ENCODE assay signal across 8 mouse cellular contexts in genomic region chr7:142516221-142516978, GRCm38 (mm10). TPM values are rescaled to one million over a fixed set of nuclear protein-coding genes. Genes with fewer than 3 reads are reported as not detected.
DNase-seq lines count a peak whose midpoint lies in the region; ATAC-seq and TF ChIP-seq lines count a peak whose summit lies in the region.

No protein-coding gene starts in this region.

- peak; percentile 71 for ATAC-seq in kidney, embryonic 15.5 days (replicated peaks; ENCODE audit: low FRiP score)
- ATAC-seq in forebrain, embryonic 11.5 days (replicated peaks; ENCODE audit: low FRiP score), result no peak
- ATAC-seq in intestine, embryonic 15.5 days, result peak; percentile 85

- no peak for DNase-seq in kidney, postnatal 25 days
- no peak for DNase-seq in forebrain, embryonic 11.5 days (ENCODE audit: low spot score)
- DNase-seq in layer of hippocampus, adult 9-11 months, result no peak
- no peak for DNase-seq in cerebellum, postnatal 14 days
- no peak for DNase-seq in right cerebral cortex, postnatal 10 days (ENCODE audit: low spot score in 2 of 2)

- H3K4me2 ChIP-seq in kidney, embryonic 15.5 days, result peak overlapping the region; percentile 32
- H3K4me2 ChIP-seq in forebrain, embryonic 11.5 days (ENCODE audit: low read depth, low read length, severe bottlenecking), result no peak overlapping the region
- H3K4me2 ChIP-seq in intestine, embryonic 15.5 days (replicated peaks), result peak overlapping the region; percentile 27; the same call in 1 of the 2 replicates
- no peak overlapping the region for H3K4me2 ChIP-seq in myocyte (ENCODE audit: low read depth)

- TF ChIP-seq POLR2A in myocyte (IDR thresholded peaks at IDR 0.05; ENCODE audit: insufficient read length, low read depth), result peak; percentile 52

- H3K4me3 ChIP-seq in kidney, embryonic 15.5 days (replicated peaks), result no peak overlapping the region
- no peak overlapping the region for H3K4me3 ChIP-seq in forebrain, embryonic 11.5 days (ENCODE audit: low read depth, low read length)
- no peak overlapping the region for H3K4me3 ChIP-seq in intestine, embryonic 15.5 days (replicated peaks)
- H3K4me3 ChIP-seq in myocyte, result no peak overlapping the region

- no peaks in the 10 kb centered on the region for H3K27me3 ChIP-seq in kidney, embryonic 15.5 days
- no peaks in the 10 kb centered on the region for H3K27me3 ChIP-seq in forebrain, embryonic 11.5 days (ENCODE audit: control insufficient read depth, insufficient read depth, low read length)
- no peaks in the 10 kb centered on the region for H3K27me3 ChIP-seq in intestine, embryonic 15.5 days (replicated peaks)
- no peaks in the 10 kb centered on the region for H3K27me3 ChIP-seq in myocyte (ENCODE audit: control insufficient read depth, insufficient read depth, insufficient read length)

- peak overlapping the region; percentile 29; the same call in 1 of the 2 replicates for H3K9ac ChIP-seq in kidney, embryonic 15.5 days
- H3K9ac ChIP-seq in forebrain, embryonic 11.5 days (ENCODE audit: low read length), result peak overlapping the region; percentile 40; the same call in 1 of the 2 replicates
- H3K9ac ChIP-seq in intestine, embryonic 15.5 days, result peak overlapping the region; percentile 18; the same call in 1 of the 2 replicates

- H3K4me1 ChIP-seq in kidney, embryonic 15.5 days, result peaks cover 32% of the 10 kb centered on the region
- H3K4me1 ChIP-seq in forebrain, embryonic 11.5 days (replicated peaks; ENCODE audit: control insufficient read depth, insufficient read depth, low read length), result 0 out of 2 replicates have a peak, but pooled peaks cover 3% of the 10 kb centered on the region
- H3K4me1 ChIP-seq in intestine, embryonic 15.5 days (replicated peaks), result peaks cover 27% of the 10 kb centered on the region

- no peaks in the 10 kb centered on the region for H3K9me3 ChIP-seq in kidney, embryonic 15.5 days (replicated peaks)
- H3K9me3 ChIP-seq in forebrain, embryonic 11.5 days (ENCODE audit: control insufficient read depth, low read length), result no peaks in the 10 kb centered on the region
- no peaks in the 10 kb centered on the region for H3K9me3 ChIP-seq in intestine, embryonic 15.5 days

- 36% methylated on average over 21 of the region's 21 CpGs for WGBS in kidney, embryonic 15.5 days
- 56% methylated on average over 21 of the region's 21 CpGs for WGBS in forebrain, embryonic 11.5 days
- 34% methylated on average over 21 of the region's 21 CpGs for WGBS in intestine, embryonic 15.5 days

- H3ac ChIP-seq in myocyte (ENCODE audit: control insufficient read depth, insufficient read length), result no peak overlapping the region

- H3K36me3 ChIP-seq in kidney, embryonic 15.5 days, result no peaks in the 10 kb centered on the region
- no peaks in the 10 kb centered on the region for H3K36me3 ChIP-seq in forebrain, embryonic 11.5 days (ENCODE audit: control insufficient read depth, insufficient read depth, low read length)
- no peaks in the 10 kb centered on the region for H3K36me3 ChIP-seq in intestine, embryonic 15.5 days
- H3K36me3 ChIP-seq in myocyte (ENCODE audit: control insufficient read depth, insufficient read depth), result peaks cover 6% of the 10 kb centered on the region

- H3K27ac ChIP-seq in kidney, embryonic 15.5 days, result peak overlapping the region; percentile 83
- H3K27ac ChIP-seq in forebrain, embryonic 11.5 days (ENCODE audit: low read depth, low read length), result no peak overlapping the region
- H3K27ac ChIP-seq in intestine, embryonic 15.5 days, result peak overlapping the region; percentile 85

- H3K79me2 ChIP-seq in myocyte (ENCODE audit: control insufficient read depth, insufficient read depth), result no peaks in the 10 kb centered on the region

TF ChIP-seq in myocyte, 11 proteins besides CTCF, POLR2A, EP300 and RAD21:
- TF ChIP-seq E2F4 (IDR thresholded peaks at IDR 0.05; ENCODE audit: insufficient read depth), result no peak
- TF ChIP-seq POLR2AphosphoS2 (IDR thresholded peaks at IDR 0.05; ENCODE audit: insufficient read length, low read depth), result peak; percentile 92
- no peak for TF ChIP-seq TCF3 (IDR thresholded peaks at IDR 0.05; ENCODE audit: insufficient read length, low read depth)
- no peak for TF ChIP-seq CEBPB (IDR thresholded peaks at IDR 0.05; ENCODE audit: insufficient read depth, poor library complexity, severe bottlenecking)
- no peak for TF ChIP-seq TCF12 (IDR thresholded peaks at IDR 0.05; ENCODE audit: insufficient read depth, poor library complexity, severe bottlenecking)
- TF ChIP-seq MYOD1 (IDR thresholded peaks at IDR 0.05; ENCODE audit: control insufficient read depth in 1 of 3, insufficient read length in 2 of 3, low read depth in 2 of 3), result no peak

RNA-seq across cellular contexts. Expression of gene Mrpl23, which starts 16.1 kb away (rescaled TPM):
- polyA plus RNA-seq in kidney, embryonic 15.5 days (2015; fragmentation: Nextera tagmentation; extraction: Ambion mirVana), result 25.8 and 26.8 TPM in 2 replicates
- 18.3 and 18.7 TPM in 2 replicates for polyA plus RNA-seq in forebrain, embryonic 11.5 days (2014; fragmentation: Nextera tagmentation; extraction: Ambion mirVana)
- 44.9 and 57.4 TPM in 2 replicates for polyA plus RNA-seq in intestine, embryonic 15.5 days (2015; fragmentation: Nextera tagmentation; extraction: Ambion mirVana)
- polyA plus RNA-seq in myocyte (2012; fragmentation: generic; extraction: Trizol), result 73.3 TPM

RNA-seq across cellular contexts. Expression of gene Tnnt3, which starts 17.8 kb away (rescaled TPM):
- polyA plus RNA-seq in kidney, embryonic 15.5 days (2015; fragmentation: Nextera tagmentation; extraction: Ambion mirVana), result 23.5 and 46.2 TPM in 2 replicates
- polyA plus RNA-seq in forebrain, embryonic 11.5 days (2014; fragmentation: Nextera tagmentation; extraction: Ambion mirVana), result 1.00 and 1.0 TPM in 2 replicates
- polyA plus RNA-seq in intestine, embryonic 15.5 days (2015; fragmentation: Nextera tagmentation; extraction: Ambion mirVana), result 1.4 and 4.3 TPM in 2 replicates
- 2,107 TPM for polyA plus RNA-seq in myocyte (2012; fragmentation: generic; extraction: Trizol)

RNA-seq across cellular contexts. Expression of gene Lsp1, which starts 55.8 kb away (rescaled TPM):
- 115 and 139 TPM in 2 replicates for polyA plus RNA-seq in kidney, embryonic 15.5 days (2015; fragmentation: Nextera tagmentation; extraction: Ambion mirVana)
- 8.7 and 9.8 TPM in 2 replicates for polyA plus RNA-seq in forebrain, embryonic 11.5 days (2014; fragmentation: Nextera tagmentation; extraction: Ambion mirVana)
- polyA plus RNA-seq in intestine, embryonic 15.5 days (2015; fragmentation: Nextera tagmentation; extraction: Ambion mirVana), result 130 and 145 TPM in 2 replicates
- polyA plus RNA-seq in myocyte (2012; fragmentation: generic; extraction: Trizol), result 298 TPM

Comparison
In these comparisons a context has a peak if more than half of its experiments do, and no peak if none do; other contexts are left out.
1. H3K4me2 ChIP-seq: peak in kidney, embryonic 15.5 days (single experiment) and intestine, embryonic 15.5 days (single experiment); none in forebrain, embryonic 11.5 days (single experiment) and myocyte (single experiment).
2. RNA of gene Tnnt3, which starts 17.8 kb away (polyA plus RNA-seq): 2,107 TPM in myocyte (single experiment); 23.5 to 46.2 TPM in kidney, embryonic 15.5 days, 1.4 to 4.3 TPM in intestine, embryonic 15.5 days and 1.00 to 1.0 TPM in forebrain, embryonic 11.5 days; every median in the first group is over 10 times any median in the second.
3. RNA of gene Lsp1, which starts 55.8 kb away (polyA plus RNA-seq): 298 TPM in myocyte (single experiment), 115 to 139 TPM in kidney, embryonic 15.5 days and 130 to 145 TPM in intestine, embryonic 15.5 days; 8.7 to 9.8 TPM in forebrain, embryonic 11.5 days; every median in the first group is over 10 times any median in the second.
4. Peak in every context shown above with its lines, with median percentiles within 50 percentile points of each other: H3K9ac ChIP-seq.